Mouse (Mus musculus) splenic B cell, adult 2 months (primary cell): ENCODE measurements at regions not wholly inside any gene's neighbourhood (a gene's known extent, or its start where the extent isn't known, plus 50 kb on each side); places are given as distances from the start of the nearest gene placed in this dataset.
"Not testable (repeated sequence)": the region's sequence is repeated elsewhere in the genome, so short reads cannot be mapped to it uniquely, and the experiment has no call there.

Experiments
- DNase-seq: peaks from one replicate; pipeline ENCODE4 v3.0.0-alpha.2; 2011; ENCODE audit warnings: low read depth, low spot score
- H3K27me3 ChIP-seq: 2 replicates; pipeline ENCODE4 v1.6.1; 2012; ENCODE audit warnings: mild to moderate bottlenecking, low read length, moderate library complexity, mixed read lengths; ENCODE audit not compliant: control insufficient read depth, poor library complexity, insufficient read depth, severe bottlenecking
- H3K36me3 ChIP-seq: 2 replicates; pipeline ENCODE4 v1.6.1; 2012; ENCODE audit warnings: mild to moderate bottlenecking, low read length, moderate library complexity, mixed read lengths; ENCODE audit not compliant: control insufficient read depth, poor library complexity, insufficient read depth, severe bottlenecking

DNA sequence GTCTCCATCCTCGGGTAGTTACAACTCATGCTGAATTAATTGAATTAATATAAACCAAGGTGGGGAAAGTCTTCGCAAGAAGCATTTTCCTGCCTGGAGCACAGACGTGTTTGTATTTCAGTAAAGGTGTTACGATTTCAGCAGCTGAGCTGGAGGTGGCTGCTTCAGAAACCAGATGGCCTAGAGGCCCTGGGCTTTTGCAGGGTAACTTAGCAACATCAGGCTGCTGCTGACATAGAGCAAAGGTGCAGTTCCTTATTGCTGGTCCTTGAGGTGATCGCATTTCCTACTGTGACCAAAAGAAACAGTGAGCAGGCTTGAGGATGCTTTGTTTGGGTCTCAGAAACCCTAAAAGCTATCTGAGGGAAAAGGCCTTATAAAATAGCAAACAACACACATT is 141.3 kb upstream of the Vldlr start:
- Histone ChIP-seq H3K27me3 (no peaks in the 10 kb centered on the region; the same call in 1 of the 2 replicates), H3K36me3 (no peaks in the 10 kb centered on the region)
- no peak for DNase-seq

DNA sequence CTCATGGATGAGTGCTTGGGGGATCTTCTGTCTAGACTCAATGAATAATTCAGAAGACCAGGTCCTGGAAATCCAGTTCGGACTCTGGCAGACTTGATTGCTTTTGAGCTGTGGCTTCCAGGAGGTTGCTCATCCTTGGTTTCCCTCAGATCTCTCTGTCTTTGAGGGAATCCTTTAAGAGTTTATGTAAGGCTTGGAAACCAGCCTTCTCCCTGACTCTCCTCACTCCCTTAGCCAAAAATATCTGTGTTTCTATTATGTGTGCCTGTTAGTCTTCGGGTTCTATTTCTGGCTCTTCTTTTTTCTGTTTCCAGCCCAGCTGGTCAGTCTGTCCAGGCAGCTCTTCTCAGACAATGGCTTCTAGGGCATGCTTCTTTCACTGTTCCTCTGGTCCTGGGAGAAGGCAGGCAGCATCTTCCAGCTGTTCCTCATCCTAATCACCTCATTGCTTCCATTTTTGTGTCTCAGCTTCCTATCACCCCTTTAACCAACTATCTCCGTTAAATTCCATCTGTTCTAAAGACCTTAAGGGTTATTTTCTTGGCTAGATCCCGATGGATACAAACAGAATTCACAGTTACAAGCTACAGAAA is 139.3 kb upstream of the Vldlr start:
- H3K27me3 ChIP-seq: no peaks in the 10 kb centered on the region; the same call in 1 of the 2 replicates
- DNase-seq: no peak
- no peaks in the 10 kb centered on the region for H3K36me3 ChIP-seq

GRCm38 (mm10) chr19:27087344-27087743 is 128.9 kb upstream of the Vldlr start:
- Histone ChIP-seq H3K36me3 (no peaks in the 10 kb centered on the region), H3K27me3 (no peaks in the 10 kb centered on the region)
- DNase-seq: no peak

GRCm38 (mm10) chr19:27087833-27088232 is 128.5 kb upstream of the Vldlr start:
- DNase-seq: no peak
- Histone ChIP-seq H3K27me3 (no peaks in the 10 kb centered on the region), H3K36me3 (no peaks in the 10 kb centered on the region)

- DNase-seq: no peak
- Histone ChIP-seq H3K36me3 (no peaks in the 10 kb centered on the region), H3K27me3 (no peaks in the 10 kb centered on the region)
Measured at GRCm38 (mm10) chr19:27089099-27089498, 127.2 kb upstream of the Vldlr start.

- Histone ChIP-seq H3K27me3 (no peaks in the 10 kb centered on the region), H3K36me3 (no peaks in the 10 kb centered on the region)
- DNase-seq: no peak
Measured at GRCm38 (mm10) chr19:27091603-27092002, 124.7 kb upstream of the Vldlr start.

GRCm38 (mm10) chr19:27094777-27095478 is 121.4 kb upstream of the Vldlr start:
- no peaks in the 10 kb centered on the region for H3K36me3 ChIP-seq
- no peak for DNase-seq
- H3K27me3 ChIP-seq: no peaks in the 10 kb centered on the region

GRCm38 (mm10) chr19:27099921-27100320 is 116.4 kb upstream of the Vldlr start:
- no peak for DNase-seq
- no peaks in the 10 kb centered on the region for H3K27me3 ChIP-seq
- H3K36me3 ChIP-seq: no peaks in the 10 kb centered on the region

DNA sequence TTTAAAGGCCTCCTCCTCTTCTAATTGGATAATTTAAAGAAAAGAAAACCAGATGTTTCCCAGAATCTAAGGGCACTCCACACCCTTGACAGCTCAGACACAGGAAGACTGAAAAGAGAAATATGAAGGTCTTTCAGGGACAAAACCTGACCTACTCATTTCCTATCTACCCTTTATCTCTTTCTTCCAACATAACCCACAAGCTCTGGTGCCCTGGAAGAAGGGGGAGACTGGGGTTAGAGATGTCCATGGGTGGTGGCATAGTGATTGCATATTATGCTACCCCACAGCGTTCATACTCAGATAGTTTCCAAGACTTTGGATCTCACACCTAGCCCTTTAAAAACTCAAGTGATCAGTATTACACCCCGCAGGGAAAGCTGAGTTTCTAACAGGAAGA is 105.8 kb upstream of the Vldlr start:
- Histone ChIP-seq H3K36me3 (no peaks in the 10 kb centered on the region), H3K27me3 (no peaks in the 10 kb centered on the region)
- no peak for DNase-seq

DNA sequence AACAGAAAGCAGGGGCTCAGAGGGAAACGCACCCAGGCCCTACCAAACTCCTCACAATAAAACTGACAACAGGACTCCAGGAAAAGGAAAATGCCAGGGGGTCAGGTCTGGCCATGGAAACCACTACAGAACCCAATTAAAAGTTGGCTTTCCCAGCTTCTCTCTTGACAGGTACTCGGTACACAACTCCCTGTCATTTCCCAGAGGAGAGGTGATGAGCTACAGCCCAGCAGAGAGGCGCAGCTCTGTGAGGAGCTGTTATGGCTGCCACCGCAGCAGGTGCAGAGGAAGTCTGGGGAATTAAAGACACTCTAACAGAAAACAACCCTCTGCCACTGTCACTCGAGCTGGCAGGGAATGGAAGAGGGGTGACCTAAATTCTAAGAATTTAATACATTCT is 95.4 kb upstream of the Vldlr start:
- DNase-seq: no peak
- H3K27me3 ChIP-seq: no peaks in the 10 kb centered on the region
- H3K36me3 ChIP-seq: no peaks in the 10 kb centered on the region

DNA sequence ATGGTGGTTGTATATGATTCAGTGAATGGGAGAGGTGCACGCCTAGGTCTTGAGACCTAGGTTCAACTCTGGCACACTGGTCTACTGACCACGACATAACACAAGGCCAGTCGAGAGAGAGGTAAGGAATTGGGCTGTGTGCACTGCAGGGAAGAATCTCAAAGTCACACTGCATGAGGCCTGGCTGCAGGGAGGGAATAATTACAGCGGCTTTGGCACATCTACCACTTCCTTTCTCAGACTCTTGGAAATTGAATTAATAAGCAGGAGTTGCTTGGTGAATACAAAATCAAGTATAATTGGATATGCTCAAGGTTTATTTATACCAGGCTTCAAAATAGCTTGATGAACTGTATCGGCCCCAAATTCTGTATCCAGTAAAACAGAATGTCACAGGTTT is 93.9 kb upstream of the Vldlr start:
- no peaks in the 10 kb centered on the region for H3K27me3 ChIP-seq
- H3K36me3 ChIP-seq: no peaks in the 10 kb centered on the region
- DNase-seq: no peak

DNA sequence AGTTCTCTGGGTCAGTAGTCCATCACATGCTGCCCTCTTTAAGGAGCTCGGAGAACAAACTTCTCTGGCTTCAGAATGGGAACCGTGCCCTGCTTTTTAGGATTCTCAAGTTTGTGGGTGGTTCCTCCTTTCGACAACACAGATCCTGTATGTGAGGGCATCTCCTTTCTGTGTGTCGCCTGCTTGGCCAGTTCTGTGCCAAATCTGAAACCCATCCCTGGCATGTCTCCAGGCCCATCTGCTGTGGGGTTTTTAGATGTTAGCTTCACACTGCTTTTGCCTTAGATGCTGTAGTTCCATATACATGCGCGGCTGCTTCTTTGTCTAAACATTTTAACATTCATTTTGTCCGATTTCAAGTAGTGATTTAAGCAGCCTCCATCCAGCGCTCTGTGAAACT is 93.0 kb upstream of the Vldlr start:
- DNase-seq: no peak
- H3K27me3 ChIP-seq: no peaks in the 10 kb centered on the region
- H3K36me3 ChIP-seq: no peaks in the 10 kb centered on the region

DNA sequence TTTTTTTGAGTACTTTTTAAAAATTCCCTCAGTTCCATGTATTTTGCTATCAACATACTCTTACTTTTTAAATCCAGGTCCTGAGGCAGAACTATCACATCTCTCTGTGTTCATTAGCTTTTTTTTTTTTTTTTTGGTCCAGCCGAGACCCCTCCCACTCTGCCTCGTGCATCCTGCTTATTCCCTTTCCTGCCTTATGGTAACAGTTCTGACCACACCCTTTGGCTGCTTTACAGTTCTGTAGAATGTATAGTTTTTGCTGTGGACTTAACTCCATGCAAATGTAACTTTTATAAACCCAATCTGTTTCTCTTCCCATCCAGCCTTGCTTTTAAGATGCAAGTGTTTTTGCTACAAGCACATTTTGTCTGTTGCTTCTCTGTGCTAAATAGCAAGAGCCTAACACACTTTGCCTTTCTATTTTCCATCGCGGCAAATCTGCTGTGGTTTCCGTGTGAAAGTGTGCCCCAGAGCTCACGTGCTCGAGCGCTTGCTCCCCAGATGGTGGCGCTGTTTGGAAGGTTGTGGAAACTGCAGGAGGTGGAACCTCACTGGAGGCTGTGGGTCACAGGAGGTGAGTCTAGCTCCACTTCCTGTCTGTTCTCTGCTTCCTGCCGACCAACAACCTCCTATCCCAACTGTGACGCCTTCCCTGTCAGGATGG is 92.3 kb upstream of the Vldlr start:
- no peaks in the 10 kb centered on the region for H3K36me3 ChIP-seq
- DNase-seq: peak; percentile 5
- no peaks in the 10 kb centered on the region for H3K27me3 ChIP-seq

GRCm38 (mm10) chr19:27128501-27128900 is 87.8 kb upstream of the Vldlr start:
- not testable (repeated sequence) for H3K27me3 ChIP-seq, H3K36me3 ChIP-seq, DNase-seq

- Histone ChIP-seq H3K27me3 (no peaks in the 10 kb centered on the region), H3K36me3 (no peaks in the 10 kb centered on the region)
- no peak for DNase-seq
Measured at GRCm38 (mm10) chr19:27134360-27134759, 81.9 kb upstream of the Vldlr start.
